Mouse (Mus musculus) limb, embryonic 14.5 days (tissue): ENCODE results near the gene St6galnac6. TPM values are rescaled to one million over a fixed set of nuclear protein-coding genes. Genes with fewer than 3 reads are reported as not detected.

Source experiments
- ATAC-seq: fragments of 200-750 bp; cut with Nextera tagmentation; 2 replicates; pipeline ENCODE4 v1.8.0; 2017; ENCODE audit warnings: low read depth, moderate number of reproducible peaks, moderate TSS enrichment; ENCODE audit not compliant: low FRiP score
- DNase-seq: peaks from one replicate; pipeline ENCODE4 v3.0.0-alpha.2; 2015; ENCODE audit warnings: low spot score
- H3K27ac ChIP-seq: fragments of 300-500 bp; sonication (generic); replicated peaks from 2 replicates; pipeline ENCODE4 v1.5.1; 2014; ENCODE audit warnings: low read depth, mild to moderate bottlenecking, low read length, moderate library complexity, mixed read lengths
- H3K27me3 ChIP-seq: fragments of 300-500 bp; sonication (generic); 2 replicates; pipeline ENCODE4 v1.6.1; 2014; ENCODE audit warnings: low read length, mixed read lengths; ENCODE audit not compliant: control insufficient read depth, insufficient read depth
- H3K36me3 ChIP-seq: fragments of 300-500 bp; sonication (generic); 2 replicates; pipeline ENCODE4 v1.6.1; 2014; ENCODE audit warnings: mild to moderate bottlenecking, low read length, moderate library complexity, mixed read lengths; ENCODE audit not compliant: control insufficient read depth, insufficient read depth
- H3K4me1 ChIP-seq: fragments of 300-500 bp; sonication (generic); 2 replicates; pipeline ENCODE4 v1.6.1; 2014; ENCODE audit warnings: antibody characterized with exemption, low read length, mixed read lengths; ENCODE audit not compliant: control insufficient read depth, insufficient read depth
- H3K4me2 ChIP-seq: fragments of 300-500 bp; sonication (generic); replicated peaks from 2 replicates; pipeline ENCODE4 v1.6.1; 2014; ENCODE audit warnings: low read depth, mild to moderate bottlenecking, low read length, moderate library complexity; ENCODE audit not compliant: severe bottlenecking
- H3K4me3 ChIP-seq: fragments of 300-500 bp; sonication (generic); replicated peaks from 2 replicates; pipeline ENCODE4 v1.5.1; 2014; ENCODE audit warnings: low read length
- H3K9ac ChIP-seq: fragments of 300-500 bp; sonication (generic); 2 replicates; pipeline ENCODE4 v1.6.1; 2014; ENCODE audit warnings: mild to moderate bottlenecking, low read depth, low read length, moderate library complexity; ENCODE audit not compliant: severe bottlenecking
- H3K9me3 ChIP-seq: fragments of 300-500 bp; sonication (generic); 2 replicates; pipeline ENCODE4 v1.6.1; 2016; ENCODE audit warnings: low read length; ENCODE audit not compliant: control insufficient read depth
- POLR2A ChIP-seq: fragments of 200-500 bp; IDR thresholded peaks from 2 replicates; pipeline ENCODE4 v1.8.0; 2012; ENCODE audit warnings: inconsistent platforms, mild to moderate bottlenecking, moderate library complexity, borderline replicate concordance; ENCODE audit not compliant: insufficient read depth, insufficient read length; ENCODE audit errors: extremely low read depth
- WGBS: fragments of 180-500 bp; shearing (Covaris S2); extraction: QIAGEN DNeasy Blood & Tissue Kit; methylation state at CpG from one replicate; pipeline ENCODE4 v1.1.7; 2014; 5-methylcytosine and 5-hydroxymethylcytosine counted together
- polyA plus RNA-seq, 2 experiments: library from polyadenylated mRNA; depleted of rRNA in 1 of 2; stranded (reverse) in 1 of 2; unstranded in 1 of 2; fragments of >200 nt; fragmentation: Nextera tagmentation in 1 of 2; extraction: Ambion mirVana in 1 of 2; gene quantifications; 2 replicates each; pipeline versions ENCODE4 v1.2.1 to v1.2.3; 2012 to 2014

Gene St6galnac6
- polyA plus RNA-seq, 2 experiments: 10.7 to 39.2 TPM

GRCm38 (mm10) chr2:32618051-32618450 lies 18.5 kb downstream of the St6galnac6 start:
- 66% methylated on average over 9 of the region's 9 CpGs for WGBS
- Histone ChIP-seq H3K36me3 (peaks cover 44% of the 10 kb centered on the region), H3K27me3 (no peaks in the 10 kb centered on the region), H3K4me3 (no peak overlapping the region), H3K4me1 (peaks cover 29% of the 10 kb centered on the region), H3K4me2 (no peak overlapping the region), H3K9me3 (no peaks in the 10 kb centered on the region; the same call in 1 of the 2 replicates), H3K27ac (no peak overlapping the region), H3K9ac (no peak overlapping the region)
- ATAC-seq (no peak), DNase-seq (no peak)
- TF ChIP-seq POLR2A: no peak

GRCm38 (mm10) chr2:32620682-32621516 lies 21.4 kb downstream of the St6galnac6 start:
- no peaks in the 10 kb centered on the region; the same call in 1 of the 2 replicates for H3K9me3 ChIP-seq
- DNase-seq (peak; percentile 55), ATAC-seq (peak; percentile 32; the same call in 1 of the 2 replicates)
- no peak overlapping the region; the same call in 1 of the 2 replicates for H3K4me2 ChIP-seq
- H3K36me3 ChIP-seq: peaks cover 26% of the 10 kb centered on the region
- H3K9ac ChIP-seq: 0 out of 2 replicates have a peak overlapping the region, but pooled peaks have one; percentile 21
- no peak overlapping the region for H3K4me3 ChIP-seq
- H3K27me3 ChIP-seq: no peaks in the 10 kb centered on the region
- 24% methylated on average over 4 of the region's 4 CpGs for WGBS
- H3K27ac ChIP-seq: peak overlapping the region; percentile 69
- peaks cover 42% of the 10 kb centered on the region for H3K4me1 ChIP-seq
- TF ChIP-seq POLR2A: no peak

GRCm38 (mm10) chr2:32621517-32621859 lies 22.0 kb downstream of the St6galnac6 start, which contains the start of gene Ak1:
Ak1 (plus strand) TSS chr2:32621758.
- WGBS: 29% methylated on average over 7 of the region's 7 CpGs
- peaks cover 47% of the 10 kb centered on the region for H3K4me1 ChIP-seq
- no peak within 1 kb of the TSS for H3K4me3 ChIP-seq
- 0 out of 2 replicates have a peak within 1 kb of the TSS, but pooled peaks have one; percentile 21 for H3K9ac ChIP-seq
- DNase-seq (no peak), ATAC-seq (no peak)
- H3K4me2 ChIP-seq: no peak within 1 kb of the TSS; the same call in 1 of the 2 replicates
- H3K27me3 ChIP-seq: no peaks in the 10 kb centered on the region
- TF ChIP-seq POLR2A: no peak
- peaks cover 20% of the 10 kb centered on the region for H3K36me3 ChIP-seq
- H3K27ac ChIP-seq: peak within 1 kb of the TSS; percentile 69
- H3K9me3 ChIP-seq: no peaks in the 10 kb centered on the region; the same call in 1 of the 2 replicates

GRCm38 (mm10) chr2:32624111-32624748 lies 24.7 kb downstream of the St6galnac6 start:
- Histone ChIP-seq H3K27me3 (no peaks in the 10 kb centered on the region), H3K4me3 (no peak overlapping the region)

GRCm38 (mm10) chr2:32625212-32625872 lies 25.8 kb downstream of the St6galnac6 start:
- Histone ChIP-seq H3K9ac (peak overlapping the region; percentile 46), H3K4me1 (peaks cover 59% of the 10 kb centered on the region), H3K4me3 (peak overlapping the region; percentile 23), H3K27me3 (no peaks in the 10 kb centered on the region), H3K27ac (peak overlapping the region; percentile 63), H3K9me3 (no peaks in the 10 kb centered on the region), H3K4me2 (peak overlapping the region; percentile 55), H3K36me3 (no peaks in the 10 kb centered on the region)
- DNase-seq (no peak), ATAC-seq (peak; percentile 31; the same call in 1 of the 2 replicates)
- 2% methylated on average over 13 of the region's 13 CpGs for WGBS
- TF ChIP-seq POLR2A: no peak

More at GRCm38 (mm10) chr2:32624111-32624748, 24.7 kb downstream of the St6galnac6 start:
- Histone ChIP-seq H3K9ac (no peak overlapping the region), H3K36me3 (peaks cover 4% of the 10 kb centered on the region), H3K4me2 (no peak overlapping the region), H3K4me1 (peaks cover 66% of the 10 kb centered on the region), H3K27ac (peak overlapping the region; percentile 43; the same call in 1 of the 2 replicates), H3K9me3 (no peaks in the 10 kb centered on the region)
- WGBS: 76% methylated on average over 5 of the region's 5 CpGs
- ATAC-seq: no peak
- DNase-seq: no peak
- TF ChIP-seq POLR2A: no peak
